Mouse (Mus musculus) c-Kit-negative CD71-positive TER-119-positive erythroid progenitor cells, embryonic 14.5 days (primary cell): ENCODE measurements around the gene Pcnx.
"Not testable (repeated sequence)": the region's sequence is repeated elsewhere in the genome, so short reads cannot be mapped to it uniquely, and the experiment has no call there.

Source experiments
- DNase-seq: peaks from one replicate; pipeline ENCODE4 v3.0.0-alpha.2; 2013; ENCODE audit warnings: low read depth, low spot score

Gene Pcnx

GRCm38 (mm10) chr12:81958351-81958750, 98.5 kb downstream of the Pcnx start:
- DNase-seq, result no peak

GRCm38 (mm10) chr12:81965416-81965815, 105.6 kb downstream of the Pcnx start:
- DNase-seq, result no peak

DNA sequence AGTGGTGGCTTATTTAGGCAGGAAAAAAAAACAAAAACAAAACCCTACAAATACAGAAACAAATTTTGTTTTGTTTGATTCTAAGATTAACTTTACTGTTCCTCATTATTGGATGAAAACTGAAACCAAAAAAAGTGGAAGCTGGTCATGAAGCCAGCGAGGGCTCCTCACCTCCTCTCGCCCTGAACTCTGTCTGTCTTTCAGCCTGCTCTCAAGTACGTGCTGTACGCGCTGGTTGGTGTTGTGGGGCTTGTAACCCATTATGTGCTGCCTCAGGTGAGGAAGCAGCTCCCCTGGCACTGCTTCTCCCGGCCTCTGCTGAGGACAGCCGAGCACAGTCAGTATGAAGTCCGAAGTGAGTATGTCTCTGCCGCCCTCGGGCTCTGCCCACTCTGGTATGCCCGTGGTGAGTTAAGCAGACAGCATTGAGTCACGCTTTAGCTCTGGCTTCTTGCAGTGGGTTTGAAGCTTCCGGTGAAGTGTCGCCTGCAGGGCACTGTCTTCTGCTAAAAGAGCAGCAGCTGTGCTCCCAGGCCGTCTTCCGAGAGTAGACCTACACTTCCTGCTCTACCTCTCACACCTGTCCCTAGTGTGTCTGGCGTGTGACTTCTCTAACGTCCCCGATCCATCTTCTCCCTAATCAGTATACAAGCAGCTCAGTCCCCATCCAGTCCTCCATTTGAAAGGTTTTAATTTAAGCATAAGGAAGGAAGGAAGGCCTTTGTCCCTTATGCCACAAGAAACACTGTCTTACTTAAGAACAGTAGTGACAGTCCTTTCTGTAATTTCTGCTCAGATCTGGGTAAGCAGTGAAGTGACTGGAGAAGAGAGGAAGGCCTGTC, 111.4 kb downstream of the Pcnx start:
- no peak for DNase-seq

- DNase-seq, result no peak
Observed at GRCm38 (mm10) chr12:81971884-81972362, 112.1 kb downstream of the Pcnx start.

GRCm38 (mm10) chr12:81974806-81975205, 115.0 kb downstream of the Pcnx start:
- no peak for DNase-seq

- DNase-seq, result no peak
Observed at GRCm38 (mm10) chr12:81977346-81977745, 117.5 kb downstream of the Pcnx start.

GRCm38 (mm10) chr12:81979312-81979711, 119.5 kb downstream of the Pcnx start:
- no peak for DNase-seq

GRCm38 (mm10) chr12:81992106-81992505, 132.3 kb downstream of the Pcnx start:
- no peak for DNase-seq

GRCm38 (mm10) chr12:81992996-81993395, 133.2 kb downstream of the Pcnx start:
- no peak for DNase-seq

- no peak for DNase-seq
Observed at GRCm38 (mm10) chr12:81994911-81995667, 135.3 kb downstream of the Pcnx start.

DNA sequence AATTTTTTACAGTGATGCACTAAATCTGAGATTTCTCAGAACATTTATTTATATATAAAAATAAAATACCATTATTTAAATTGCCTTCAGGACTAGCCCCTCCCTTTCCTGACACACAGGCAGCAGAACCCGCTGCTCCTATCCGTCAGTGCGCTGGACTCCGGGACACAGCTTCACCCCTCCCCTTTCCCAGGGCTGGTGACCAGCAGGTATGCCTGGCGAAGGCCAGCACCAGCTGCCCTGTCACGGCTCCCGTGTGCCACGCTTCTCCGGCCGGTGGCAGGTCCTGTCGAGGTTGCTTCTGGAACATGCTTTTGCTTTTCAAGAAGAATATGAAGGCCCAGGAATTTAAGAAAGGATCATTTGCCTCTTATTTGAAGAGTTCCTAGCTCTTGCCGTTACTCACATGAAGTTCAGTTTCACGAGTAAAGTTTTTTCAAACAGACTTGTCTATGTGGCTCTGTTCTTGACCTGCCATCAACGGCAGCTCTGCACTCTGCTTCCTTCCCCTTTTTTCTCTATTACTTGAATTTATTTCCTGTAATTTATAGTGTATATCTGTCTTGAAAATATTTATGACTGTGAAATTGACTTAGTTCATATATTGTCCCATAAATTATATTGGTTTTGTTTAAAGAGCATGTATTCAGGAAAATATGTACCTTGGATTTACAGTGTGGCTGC, 137.0 kb downstream of the Pcnx start:
- DNase-seq, result no peak

- DNase-seq, result no peak
Observed at GRCm38 (mm10) chr12:81997497-81997896, 137.7 kb downstream of the Pcnx start.

DNA sequence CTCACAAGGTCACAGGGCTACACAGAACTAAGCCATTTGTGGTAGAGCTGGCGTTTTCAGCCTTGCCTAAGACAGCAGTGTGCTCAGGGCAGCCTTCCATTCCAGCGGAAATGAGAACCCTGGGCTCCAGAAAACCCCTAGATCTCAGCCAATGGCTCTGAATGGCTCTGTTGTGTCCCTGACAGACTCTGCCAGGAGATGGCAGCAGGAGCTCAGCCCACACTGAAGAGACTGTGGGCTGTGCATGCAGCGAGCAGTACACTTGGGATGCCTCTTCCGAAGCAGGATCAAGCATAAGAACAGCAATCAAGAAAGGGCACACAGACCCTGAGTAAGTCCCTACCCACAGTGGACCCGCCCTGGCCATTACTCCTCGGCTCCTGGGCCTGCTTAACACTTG, 142.9 kb downstream of the Pcnx start:
- DNase-seq, result not testable (repeated sequence)

DNA sequence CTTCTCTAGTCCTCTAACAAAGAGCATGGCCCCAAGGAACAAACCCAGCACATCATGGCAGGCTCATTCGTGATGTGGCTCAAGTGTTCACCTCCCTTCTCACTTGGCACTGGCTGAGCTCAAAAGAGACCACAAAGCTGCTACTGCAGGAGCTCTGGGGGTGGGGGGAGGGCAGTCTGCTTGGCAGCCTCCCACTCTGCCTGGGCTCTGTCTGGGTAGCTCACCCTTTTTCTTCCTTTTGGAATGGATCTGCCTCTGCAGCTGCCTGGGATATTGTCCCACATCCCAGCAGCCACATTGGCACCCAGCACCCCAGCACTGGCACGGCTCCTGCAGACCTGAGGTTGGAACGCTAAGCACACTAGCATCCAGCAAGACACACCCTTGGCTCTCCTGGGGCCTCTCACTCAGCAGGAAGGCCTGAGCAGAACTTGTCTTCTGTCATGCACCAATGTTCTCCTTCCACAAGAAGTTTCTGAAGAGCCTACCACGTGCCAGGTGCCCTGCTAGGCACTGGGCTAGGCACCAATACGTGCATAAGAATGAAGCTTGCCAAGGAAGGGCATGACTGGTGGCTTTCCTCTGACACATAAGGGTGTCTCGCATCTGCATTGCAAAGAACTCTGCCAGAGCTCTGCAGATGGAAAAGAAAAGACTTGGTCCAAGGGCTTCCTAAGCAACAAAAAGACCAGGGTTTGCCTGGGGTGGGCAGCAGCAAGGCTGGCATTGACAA, 166.2 kb downstream of the Pcnx start:
- DNase-seq, result not testable (repeated sequence)

- DNase-seq, result not testable (repeated sequence)
Observed at GRCm38 (mm10) chr12:82033524-82033923, 173.7 kb downstream of the Pcnx start.

DNA sequence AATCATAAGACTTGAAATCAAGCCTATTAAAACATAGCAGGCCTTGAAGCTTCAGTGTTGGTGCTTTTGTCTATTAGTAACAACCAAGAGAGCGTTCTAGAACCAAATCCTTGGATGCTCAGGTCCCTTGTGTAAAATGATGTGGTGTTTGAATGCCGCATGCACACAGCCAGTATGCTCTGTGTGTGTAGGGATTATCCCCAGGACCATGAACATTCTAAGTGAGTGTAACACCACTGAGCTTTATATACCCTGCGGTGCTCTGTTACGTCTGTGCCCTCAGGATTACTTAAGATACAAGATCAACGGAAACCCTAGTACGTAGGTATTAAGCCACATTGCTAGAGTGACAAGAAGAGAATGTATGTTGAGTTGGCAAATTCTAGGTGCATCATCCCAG, 174.2 kb downstream of the Pcnx start:
- not testable (repeated sequence) for DNase-seq

DNA sequence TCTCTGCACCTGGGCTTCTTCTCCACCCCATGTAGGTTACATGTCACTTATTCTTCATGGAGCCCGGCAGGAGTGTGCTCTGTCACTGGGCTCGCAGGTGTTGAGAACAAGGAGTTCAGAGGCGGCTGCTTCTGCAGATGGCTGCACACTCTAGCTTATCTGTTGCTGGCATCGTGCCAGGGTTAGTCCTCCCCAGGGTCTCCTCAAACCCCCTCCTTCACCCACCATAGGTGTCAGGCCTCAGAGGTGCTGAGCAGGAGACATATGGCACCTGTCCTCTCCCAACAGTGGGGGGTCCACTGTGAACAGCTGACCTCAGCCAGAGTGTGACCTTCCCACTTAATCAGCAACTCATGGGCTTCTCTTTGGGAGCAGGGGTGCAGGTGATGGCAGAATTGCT, 184.3 kb downstream of the Pcnx start:
- not testable (repeated sequence) for DNase-seq
